Mouse (Mus musculus): ENCODE data around the gene Wfikkn1. TPM values are rescaled to one million over a fixed set of nuclear protein-coding genes. Genes with fewer than 3 reads are reported as not detected.

Gene Wfikkn1
- total and polyA plus RNA-seq, 2 experiments from 2014 or later, result 0.11 TPM; not detected in 1

GRCm38 (mm10) chr17:25834595-25835222 is 45.9 kb downstream of the Wfikkn1 start:
- TF ChIP-seq CTCF (IDR thresholded peaks at IDR 0.05; ENCODE audit: low read depth) (no peak), EP300 (IDR thresholded peaks at IDR 0.05; ENCODE audit: low read depth) (no peak)
- Histone ChIP-seq H3K4me1 (ENCODE audit: control insufficient read depth, insufficient read depth) (peaks cover 45% of the 10 kb centered on the region), H3K9me3 (replicated peaks; ENCODE audit: control insufficient read depth, low read length) (no peaks in the 10 kb centered on the region), H3K36me3 (replicated peaks; ENCODE audit: control insufficient read depth, insufficient read depth, low read length) (peaks cover 35% of the 10 kb centered on the region), H3K9ac (replicated peaks; ENCODE audit: low read depth, low read length) (peak overlapping the region; percentile 79), H3K4me2 (ENCODE audit: low read depth, low read length) (peak overlapping the region; percentile 95), H3K4me3 (ENCODE audit: low read depth, low read length) (peak overlapping the region; percentile 77), H3K27ac (ENCODE audit: low read depth) (peak overlapping the region; percentile 99), H3K27me3 (ENCODE audit: control insufficient read depth, insufficient read depth, low read length) (no peaks in the 10 kb centered on the region)
- no peak for ATAC-seq (ENCODE audit: insufficient read depth, low read depth)
- 76% methylated on average over 12 of the region's 12 CpGs for WGBS
- no peak for DNase-seq (ENCODE audit: low spot score)

DNA sequence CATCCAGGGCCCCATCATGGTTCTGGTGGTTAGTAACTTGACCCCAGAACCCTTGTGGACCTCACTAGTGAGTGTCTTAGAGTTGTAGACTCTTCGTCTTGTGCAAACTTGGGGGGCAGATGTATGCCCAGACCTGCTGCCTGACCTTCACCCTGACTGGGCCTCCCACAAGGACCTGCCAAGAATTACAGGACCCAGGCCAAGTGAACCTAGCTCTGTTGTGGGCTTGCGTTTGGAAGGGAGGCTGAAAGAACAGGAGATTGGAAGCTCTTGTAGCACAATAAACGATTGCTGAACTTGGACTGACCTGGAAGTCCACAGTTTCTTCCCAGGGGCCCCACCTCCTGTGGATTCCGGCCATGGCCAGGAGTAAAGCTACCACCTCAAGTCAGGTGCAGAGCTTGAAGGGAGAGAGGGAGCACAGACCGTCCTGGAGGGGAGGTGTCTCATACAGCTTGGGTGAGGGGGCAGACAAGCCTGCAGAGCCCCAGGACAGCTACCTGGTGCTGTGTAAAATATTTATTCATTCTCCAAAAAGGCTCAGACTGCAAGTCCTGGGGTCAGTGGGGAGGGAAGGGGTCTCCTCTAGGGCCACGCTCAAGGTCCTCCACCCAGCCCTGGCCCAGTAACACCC is 46.6 kb downstream of the Wfikkn1 start:
- Histone ChIP-seq H3K9ac (replicated peaks; ENCODE audit: low read depth, low read length) (peak overlapping the region; percentile 79), H3K4me2 (ENCODE audit: low read depth, low read length) (peak overlapping the region; percentile 95), H3K9me3 (replicated peaks; ENCODE audit: control insufficient read depth, low read length) (no peaks in the 10 kb centered on the region), H3K4me3 (ENCODE audit: low read depth, low read length) (peak overlapping the region; percentile 77), H3K36me3 (replicated peaks; ENCODE audit: control insufficient read depth, insufficient read depth, low read length) (peaks cover 29% of the 10 kb centered on the region), H3K27ac (ENCODE audit: low read depth) (peak overlapping the region; percentile 99), H3K27me3 (ENCODE audit: control insufficient read depth, insufficient read depth, low read length) (no peaks in the 10 kb centered on the region), H3K4me1 (ENCODE audit: control insufficient read depth, insufficient read depth) (peaks cover 51% of the 10 kb centered on the region)
- no peak for DNase-seq (ENCODE audit: low spot score)
- WGBS, result 6% methylated on average over 6 of the region's 6 CpGs
- TF ChIP-seq EP300 (IDR thresholded peaks at IDR 0.05; ENCODE audit: low read depth), result no peak
- no peak for TF ChIP-seq CTCF (IDR thresholded peaks at IDR 0.05; ENCODE audit: low read depth)
- no peak for ATAC-seq (ENCODE audit: insufficient read depth, low read depth)

DNA sequence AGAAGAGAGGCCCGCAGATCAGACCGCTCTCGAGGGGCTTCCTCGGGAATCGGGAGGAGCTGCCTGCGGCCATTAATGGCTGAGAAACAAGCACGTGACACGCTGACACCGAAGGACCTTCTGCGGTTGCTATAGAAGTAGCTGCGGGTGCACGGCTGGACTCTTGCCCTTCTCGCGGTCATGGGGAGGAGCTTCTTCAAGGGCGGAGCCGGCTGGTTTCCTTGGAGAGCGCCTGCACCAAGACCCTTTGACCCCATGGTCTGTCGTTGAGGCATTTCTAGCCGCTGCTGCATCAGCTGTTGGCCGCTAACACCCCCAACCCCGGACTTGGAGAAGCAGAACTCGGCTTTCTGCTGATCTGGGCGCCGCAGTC is 47.4 kb downstream of the Wfikkn1 start, which contains the start of gene Stub1:
Stub1 (minus strand) TSS at position 114 of the 373 bp plus-strand sequence.
- under 1% methylated on average over 24 of the region's 24 CpGs for WGBS
- H3K36me3 ChIP-seq (replicated peaks; ENCODE audit: control insufficient read depth, insufficient read depth, low read length), result peaks cover 22% of the 10 kb centered on the region
- peak within 1 kb of the TSS; percentile 99 for H3K27ac ChIP-seq (ENCODE audit: low read depth)
- TF ChIP-seq CTCF (IDR thresholded peaks at IDR 0.05; ENCODE audit: low read depth) (no peak), EP300 (IDR thresholded peaks at IDR 0.05; ENCODE audit: low read depth) (peak; percentile 15; the same call in 1 of the 2 replicates)
- no peaks in the 10 kb centered on the region for H3K27me3 ChIP-seq (ENCODE audit: control insufficient read depth, insufficient read depth, low read length)
- H3K4me1 ChIP-seq (ENCODE audit: control insufficient read depth, insufficient read depth), result peaks cover 55% of the 10 kb centered on the region
- no peaks in the 10 kb centered on the region for H3K9me3 ChIP-seq (replicated peaks; ENCODE audit: control insufficient read depth, low read length)
- ATAC-seq (ENCODE audit: insufficient read depth, low read depth), result peak; percentile 78
- peak within 1 kb of the TSS; percentile 79 for H3K9ac ChIP-seq (replicated peaks; ENCODE audit: low read depth, low read length)
- H3K4me3 ChIP-seq (ENCODE audit: low read depth, low read length), result peak within 1 kb of the TSS; percentile 77
- DNase-seq (ENCODE audit: low spot score), result peak; percentile 96
- peak within 1 kb of the TSS; percentile 95 for H3K4me2 ChIP-seq (ENCODE audit: low read depth, low read length)

GRCm38 (mm10) chr17:25832436-25833290 is 48.0 kb downstream of the Wfikkn1 start:
- Histone ChIP-seq H3K4me3 (ENCODE audit: low read depth, low read length) (peak overlapping the region; percentile 77), H3K9ac (replicated peaks; ENCODE audit: low read depth, low read length) (peak overlapping the region; percentile 79), H3K36me3 (replicated peaks; ENCODE audit: control insufficient read depth, insufficient read depth, low read length) (peaks cover 17% of the 10 kb centered on the region), H3K4me2 (ENCODE audit: low read depth, low read length) (peak overlapping the region; percentile 95), H3K27ac (ENCODE audit: low read depth) (peak overlapping the region; percentile 99), H3K27me3 (ENCODE audit: control insufficient read depth, insufficient read depth, low read length) (no peaks in the 10 kb centered on the region), H3K4me1 (ENCODE audit: control insufficient read depth, insufficient read depth) (peaks cover 57% of the 10 kb centered on the region), H3K9me3 (replicated peaks; ENCODE audit: control insufficient read depth, low read length) (no peaks in the 10 kb centered on the region)
- peak; percentile 92 for ATAC-seq (ENCODE audit: insufficient read depth, low read depth)
- WGBS, result under 1% methylated on average over 72 of the region's 77 CpGs
- peak; percentile 99 for DNase-seq (ENCODE audit: low spot score)
- TF ChIP-seq EP300 (IDR thresholded peaks at IDR 0.05; ENCODE audit: low read depth) (peak; percentile 85), CTCF (IDR thresholded peaks at IDR 0.05; ENCODE audit: low read depth) (no peak)

DNA sequence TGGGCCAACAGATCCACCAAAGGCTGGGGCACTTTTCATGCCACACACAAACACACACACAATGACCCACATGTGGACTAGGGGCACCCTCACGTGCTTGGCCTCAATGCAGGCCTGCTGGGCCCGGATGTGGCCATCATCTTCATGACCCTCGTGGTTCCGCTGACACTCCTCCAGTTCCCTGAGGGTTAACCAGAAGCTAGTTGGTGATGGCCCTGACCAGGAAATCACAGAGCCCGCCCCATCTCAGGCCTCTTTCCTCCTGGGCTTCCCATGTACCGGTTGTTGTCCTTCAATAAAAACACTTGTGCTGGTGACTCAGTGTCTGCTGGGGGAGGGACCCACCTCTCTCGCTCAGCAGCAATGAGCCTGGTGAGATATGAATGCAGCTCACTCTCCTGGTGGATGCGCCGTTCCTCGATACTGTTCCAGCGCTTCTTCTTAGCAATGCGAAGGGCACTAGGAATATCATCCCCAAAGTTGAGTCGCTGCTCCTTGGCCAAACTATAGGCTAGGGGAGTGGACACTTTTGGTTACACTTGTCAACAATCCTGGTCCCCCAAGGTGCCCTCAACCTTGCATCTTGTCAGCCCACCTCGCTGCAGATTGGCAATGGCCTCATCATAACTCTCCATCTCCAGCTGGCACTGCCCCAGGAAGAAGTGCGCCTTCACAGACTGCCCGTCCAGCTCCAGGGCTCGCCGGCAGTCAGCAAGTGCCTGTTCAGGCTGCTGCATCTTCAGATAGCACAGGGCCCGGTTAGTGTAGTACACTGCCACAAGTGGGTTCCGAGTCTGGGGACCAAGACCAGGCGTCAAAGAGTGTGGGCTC is 49.0 kb downstream of the Wfikkn1 start:
- Histone ChIP-seq H3K36me3 (replicated peaks; ENCODE audit: control insufficient read depth, insufficient read depth, low read length) (peaks cover 24% of the 10 kb centered on the region), H3K4me3 (ENCODE audit: low read depth, low read length) (peak overlapping the region; percentile 77), H3K4me2 (ENCODE audit: low read depth, low read length) (peak overlapping the region; percentile 81), H3K27ac (ENCODE audit: low read depth) (peak overlapping the region; percentile 99), H3K9ac (replicated peaks; ENCODE audit: low read depth, low read length) (peak overlapping the region; percentile 79), H3K27me3 (ENCODE audit: control insufficient read depth, insufficient read depth, low read length) (no peaks in the 10 kb centered on the region), H3K9me3 (replicated peaks; ENCODE audit: control insufficient read depth, low read length) (no peaks in the 10 kb centered on the region), H3K4me1 (ENCODE audit: control insufficient read depth, insufficient read depth) (peaks cover 48% of the 10 kb centered on the region)
- 33% methylated on average over 21 of the region's 21 CpGs for WGBS
- no peak for TF ChIP-seq CTCF (IDR thresholded peaks at IDR 0.05; ENCODE audit: low read depth)
- TF ChIP-seq EP300 (IDR thresholded peaks at IDR 0.05; ENCODE audit: low read depth), result no peak
- no peak for ATAC-seq (ENCODE audit: insufficient read depth, low read depth)
- DNase-seq (ENCODE audit: low spot score), result no peak
